Mouse (Mus musculus): ENCODE results near the gene Lin54.

- TF ChIP-seq CTCF (IDR thresholded peaks at IDR 0.05; ENCODE audit: control insufficient read depth, insufficient read depth, insufficient replicate concordance, low read depth, low read length) (no peak), POLR2A (IDR thresholded peaks at IDR 0.05; ENCODE audit: control insufficient read depth, low read depth, low read length) (no peak)
Observed at GRCm38 (mm10) chr5:100410281-100410680, 90.2 kb downstream of the Lin54 start.

All from testis, adult 2 months (tissue).